Mouse (Mus musculus) adrenal gland, adult 2 months (tissue): ENCODE results near the gene Btg3. TPM values are rescaled to one million over a fixed set of nuclear protein-coding genes. Genes with fewer than 3 reads are reported as not detected.
A peak's percentile ranks its signal among the peaks of the same experiment; 100 is the strongest.

Experiments used
- DNase-seq: peaks from one replicate; pipeline ENCODE4 v3.0.0; 2021
- polyA plus RNA-seq: library from polyadenylated mRNA; depleted of rRNA; stranded (reverse); fragments of >200 nt; gene quantifications from 2 replicates; pipeline ENCODE4 v1.2.3, GENCODE M21; 2012
- total RNA-seq, 2 experiments: library from RNA; stranded (reverse); gene quantifications; 2 replicates each; pipeline ENCODE4 v1.2.3; 2021

The Btg3 gene
- total and polyA plus RNA-seq, 3 experiments, result 1.1 to 33.6 (median 28.4) TPM

GRCm38 (mm10) chr16:78346662-78347327, 30.2 kb downstream of the Btg3 start:
- DNase-seq, result no peak

- no peak for DNase-seq
Observed at GRCm38 (mm10) chr16:78343792-78344191, 33.2 kb downstream of the Btg3 start.

GRCm38 (mm10) chr16:78342767-78343166, 34.2 kb downstream of the Btg3 start:
- DNase-seq, result no peak

GRCm38 (mm10) chr16:78341356-78341755, 35.6 kb downstream of the Btg3 start:
- DNase-seq, result no peak

GRCm38 (mm10) chr16:78337226-78337625, 39.8 kb downstream of the Btg3 start:
- peak; percentile 41 for DNase-seq

GRCm38 (mm10) chr16:78327999-78328398, 49.0 kb downstream of the Btg3 start:
- DNase-seq, result no peak

- no peak for DNase-seq
Observed at GRCm38 (mm10) chr16:78327562-78327961, 49.4 kb downstream of the Btg3 start.

- no peak for DNase-seq
Observed at GRCm38 (mm10) chr16:78325972-78326848, 50.8 kb downstream of the Btg3 start.

GRCm38 (mm10) chr16:78322140-78322539, 54.9 kb downstream of the Btg3 start:
- no peak for DNase-seq

- no peak for DNase-seq
Observed at GRCm38 (mm10) chr16:78321559-78321958, 55.4 kb downstream of the Btg3 start.

GRCm38 (mm10) chr16:78319711-78320110, 57.3 kb downstream of the Btg3 start:
- DNase-seq, result no peak

- peak; percentile 49 for DNase-seq
Observed at GRCm38 (mm10) chr16:78317960-78318359, 59.0 kb downstream of the Btg3 start.

GRCm38 (mm10) chr16:78316849-78317248, 60.1 kb downstream of the Btg3 start:
- DNase-seq, result peak; percentile 64

- no peak for DNase-seq
Observed at GRCm38 (mm10) chr16:78314026-78314425, 63.0 kb downstream of the Btg3 start.

- DNase-seq, result no peak
Observed at GRCm38 (mm10) chr16:78313135-78313887, 63.7 kb downstream of the Btg3 start.

GRCm38 (mm10) chr16:78309258-78309657, 67.7 kb downstream of the Btg3 start:
- no peak for DNase-seq

- DNase-seq, result peak; percentile 15
Observed at GRCm38 (mm10) chr16:78307476-78308192, 69.4 kb downstream of the Btg3 start.

GRCm38 (mm10) chr16:78306606-78307005, 70.4 kb downstream of the Btg3 start:
- no peak for DNase-seq

GRCm38 (mm10) chr16:78305606-78306100, 71.3 kb downstream of the Btg3 start:
- no peak for DNase-seq

GRCm38 (mm10) chr16:78302678-78303050, 74.3 kb downstream of the Btg3 start:
- DNase-seq, result peak; percentile 53

GRCm38 (mm10) chr16:78301831-78302677, 74.9 kb downstream of the Btg3 start:
- peak; percentile 57 for DNase-seq
